Mouse (Mus musculus): Measurements from ENCODE around the gene Nr1i3.

GRCm38 (mm10) chr1:171192283-171192682 lies 21.5 kb upstream of the Nr1i3 start:
- TF ChIP-seq EP300 (IDR thresholded peaks at IDR 0.05; ENCODE audit: low read depth): no peak
- no peak for TF ChIP-seq CTCF (IDR thresholded peaks at IDR 0.05; ENCODE audit: low read depth)

Measured in heart, postnatal 0 days (tissue).